Mouse (Mus musculus): ENCODE measurements around the gene Uso1. TPM values are rescaled to one million over a fixed set of nuclear protein-coding genes. Genes with fewer than 3 reads are reported as not detected.

The Uso1 gene
- total and polyA plus RNA-seq, 3 experiments = 12.3 to 45.4 (median 39.0) TPM

DNA sequence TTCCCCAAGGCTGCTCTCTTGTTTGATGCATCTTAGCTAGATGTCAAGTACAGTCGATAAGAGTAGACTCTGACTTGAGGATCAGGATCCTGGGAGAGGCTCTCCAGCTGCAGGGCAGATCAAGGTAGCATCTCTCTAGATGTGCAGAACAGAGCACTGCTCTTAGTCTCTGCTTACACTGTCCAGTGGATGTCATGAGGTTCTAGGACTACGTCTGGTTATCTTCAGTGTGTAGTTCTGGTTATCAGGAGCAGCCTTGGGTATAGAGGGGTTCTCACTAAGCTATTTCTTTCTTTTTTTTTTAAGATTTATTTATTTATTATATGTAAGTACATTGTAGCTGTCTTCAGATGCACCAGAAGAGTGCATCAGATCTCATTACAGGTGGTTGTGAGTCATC lies 22.8 kb upstream of the Uso1 start:
- Histone ChIP-seq H3K27me3 (ENCODE audit: control insufficient read depth, insufficient read depth, low read length) (no peaks in the 10 kb centered on the region), H3K79me2 (replicated peaks; ENCODE audit: control insufficient read depth, insufficient read depth, low read length) (no peaks in the 10 kb centered on the region), H3K36me3 (ENCODE audit: control insufficient read depth, insufficient read depth, low read length) (no peaks in the 10 kb centered on the region), H3K4me3 (no peak overlapping the region), H3K27ac (no peak overlapping the region), H3K9ac (ENCODE audit: low read depth, low read length) (no peak overlapping the region), H3K4me1 (ENCODE audit: control insufficient read depth, insufficient read depth, low read length) (peaks cover 2% of the 10 kb centered on the region)
- no peak for DNase-seq
- TF ChIP-seq CTCF (IDR thresholded peaks at IDR 0.05) = no peak
- no peak for TF ChIP-seq EP300 (IDR thresholded peaks at IDR 0.05; ENCODE audit: insufficient read depth, low read depth, low read length)
- TF ChIP-seq POLR2A (IDR thresholded peaks at IDR 0.05; ENCODE audit: insufficient read depth, low read depth, low read length) = no peak
- intact Hi-C loops (cut with DNase I) = loop anchor here (5.0 to 10.0 kb wide), 3 partner anchors 50 to 650 kb away; partner anchors contain the start of gene Cdkl2
- WGBS = 81% methylated on average over 2 of the region's 2 CpGs

DNA sequence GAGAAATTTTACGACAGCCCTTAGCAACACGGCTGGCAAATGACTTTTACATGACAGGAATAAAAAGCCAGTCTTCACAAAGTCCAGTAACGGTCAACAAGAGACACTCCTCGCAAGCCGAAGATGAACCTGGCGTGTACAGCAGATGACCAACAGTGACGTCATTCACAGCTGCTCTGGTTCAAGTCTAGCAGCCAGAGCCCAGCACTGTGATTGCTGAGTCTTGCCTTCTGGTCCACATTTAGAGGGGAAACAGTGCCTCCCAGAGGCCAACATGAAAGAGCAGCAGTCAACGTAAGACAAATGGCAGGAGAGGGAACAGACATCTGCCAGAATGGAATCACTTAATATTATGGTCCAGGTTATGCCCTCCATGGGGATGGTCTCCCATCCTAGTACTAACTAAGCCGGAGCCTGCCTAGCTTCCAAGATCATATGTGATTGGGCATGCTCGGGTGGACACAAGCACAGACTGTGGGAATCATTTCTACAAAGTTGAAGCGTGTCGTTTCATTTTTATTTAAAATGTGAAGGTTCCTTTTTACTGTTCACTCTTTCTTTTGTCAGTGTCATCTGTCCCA lies 19.8 kb upstream of the Uso1 start:
- DNase-seq = peak; percentile 76 to 83
- no peak overlapping the region for H3K9ac ChIP-seq (ENCODE audit: low read depth, low read length)
- TF ChIP-seq EP300 (IDR thresholded peaks at IDR 0.05; ENCODE audit: insufficient read depth, low read depth, low read length) = peak; percentile 97
- TF ChIP-seq POLR2A (IDR thresholded peaks at IDR 0.05; ENCODE audit: insufficient read depth, low read depth, low read length) = no peak
- peak; percentile 94 for TF ChIP-seq CTCF (IDR thresholded peaks at IDR 0.05)
- H3K36me3 ChIP-seq (ENCODE audit: control insufficient read depth, insufficient read depth, low read length) = no peaks in the 10 kb centered on the region
- H3K4me3 ChIP-seq = no peak overlapping the region
- H3K27ac ChIP-seq = no peak overlapping the region
- H3K4me1 ChIP-seq (ENCODE audit: control insufficient read depth, insufficient read depth, low read length) = peaks cover 2% of the 10 kb centered on the region
- H3K79me2 ChIP-seq (replicated peaks; ENCODE audit: control insufficient read depth, insufficient read depth, low read length) = no peaks in the 10 kb centered on the region
- WGBS = 41% methylated on average over 12 of the region's 12 CpGs
- H3K27me3 ChIP-seq (ENCODE audit: control insufficient read depth, insufficient read depth, low read length) = no peaks in the 10 kb centered on the region
- intact Hi-C loops (cut with DNase I) = loop anchor here (2.0 to 10.0 kb wide), 4 partner anchors 35 to 653 kb away; partner anchors contain the start of genes Cdkl2 and G3bp2

DNA sequence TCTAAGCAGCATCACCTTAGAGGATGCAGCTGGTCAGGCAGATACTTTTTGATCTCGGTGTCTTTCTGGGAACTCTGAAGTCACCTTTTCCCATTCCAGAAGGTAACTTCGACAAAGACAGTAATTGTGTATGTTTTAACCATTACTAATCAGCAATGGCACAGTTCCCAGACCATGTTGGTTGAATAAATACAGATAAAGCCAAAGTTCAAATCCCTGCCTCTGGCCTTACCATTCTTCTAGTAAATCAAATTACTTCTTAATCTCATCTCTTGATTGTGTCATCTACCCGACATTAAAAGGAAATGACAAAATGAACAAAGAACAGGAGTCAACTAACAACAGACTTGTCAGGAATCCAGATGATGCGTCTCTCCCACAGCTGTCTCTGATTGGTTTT lies 16.1 kb upstream of the Uso1 start:
- DNase-seq = no peak
- H3K36me3 ChIP-seq (ENCODE audit: control insufficient read depth, insufficient read depth, low read length) = no peaks in the 10 kb centered on the region
- TF ChIP-seq EP300 (IDR thresholded peaks at IDR 0.05; ENCODE audit: insufficient read depth, low read depth, low read length) = no peak
- TF ChIP-seq CTCF (IDR thresholded peaks at IDR 0.05) = no peak
- TF ChIP-seq POLR2A (IDR thresholded peaks at IDR 0.05; ENCODE audit: insufficient read depth, low read depth, low read length) = no peak
- no peak overlapping the region for H3K9ac ChIP-seq (ENCODE audit: low read depth, low read length)
- H3K4me1 ChIP-seq (ENCODE audit: control insufficient read depth, insufficient read depth, low read length) = peaks cover 2% of the 10 kb centered on the region
- H3K27ac ChIP-seq = no peak overlapping the region
- 39% methylated on average over 4 of the region's 4 CpGs for WGBS
- intact Hi-C loops (cut with DNase I) = loop anchor here (5.0 kb wide), 1 partner anchor 344 kb away; no protein-coding TSS in a partner anchor
- H3K79me2 ChIP-seq (replicated peaks; ENCODE audit: control insufficient read depth, insufficient read depth, low read length) = no peaks in the 10 kb centered on the region
- no peak overlapping the region for H3K4me3 ChIP-seq
- no peaks in the 10 kb centered on the region for H3K27me3 ChIP-seq (ENCODE audit: control insufficient read depth, insufficient read depth, low read length)

DNA sequence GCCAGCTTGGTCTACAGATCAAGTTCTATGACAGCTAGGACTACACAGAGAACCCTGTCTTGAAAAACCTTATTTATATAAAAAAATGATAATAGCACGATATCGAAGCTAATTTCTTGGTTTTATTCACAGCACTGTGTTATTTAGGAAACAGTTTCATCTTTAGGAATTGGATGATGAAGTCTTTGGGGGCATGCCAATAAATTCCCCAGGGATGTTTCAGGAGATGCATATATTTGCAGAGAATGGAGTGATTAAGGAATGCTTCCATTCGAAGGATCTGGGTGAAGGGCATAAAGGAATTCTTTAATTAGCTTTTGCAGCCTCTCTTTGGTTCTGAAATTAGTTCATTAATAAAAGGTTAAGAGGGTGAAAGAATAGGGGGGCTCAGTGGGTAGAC lies 12.3 kb upstream of the Uso1 start:
- WGBS = 66% methylated on average over 3 of the region's 3 CpGs
- intact Hi-C loops (cut with DNase I) = no loop called here

DNA sequence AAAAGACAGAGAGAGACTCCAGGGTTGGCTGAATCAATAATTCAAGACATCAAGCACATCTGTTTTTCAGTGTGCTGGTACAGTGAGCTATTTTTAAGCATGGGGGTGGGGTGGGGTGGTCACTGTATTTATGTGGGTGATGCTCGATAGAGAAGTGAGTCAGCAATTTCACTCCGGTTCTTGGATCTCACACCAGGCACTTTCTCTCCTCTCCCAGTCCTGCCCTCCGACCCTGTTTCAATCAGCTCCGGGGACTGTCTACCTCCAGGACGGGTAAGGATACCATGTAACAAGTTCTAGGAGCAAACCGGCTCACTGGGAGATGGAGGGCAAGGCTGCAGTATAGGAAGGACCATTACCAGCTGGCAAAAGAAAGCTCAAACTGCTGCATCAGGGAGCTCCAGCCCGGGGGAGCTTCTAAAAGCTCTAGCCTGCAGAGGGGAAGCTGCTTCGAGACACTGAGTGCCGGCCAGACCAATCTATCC lies 10.6 kb upstream of the Uso1 start:
- Histone ChIP-seq H3K4me3 (no peak overlapping the region), H3K36me3 (ENCODE audit: control insufficient read depth, insufficient read depth, low read length) (no peaks in the 10 kb centered on the region), H3K27me3 (ENCODE audit: control insufficient read depth, insufficient read depth, low read length) (no peaks in the 10 kb centered on the region), H3K4me1 (ENCODE audit: control insufficient read depth, insufficient read depth, low read length) (peaks cover 2% of the 10 kb centered on the region; the same call in 1 of the 2 replicates), H3K27ac (peak overlapping the region; percentile 38; the same call in 1 of the 2 replicates), H3K79me2 (replicated peaks; ENCODE audit: control insufficient read depth, insufficient read depth, low read length) (no peaks in the 10 kb centered on the region), H3K9ac (ENCODE audit: low read depth, low read length) (no peak overlapping the region)
- 47% methylated on average over 9 of the region's 9 CpGs for WGBS
- intact Hi-C loops (cut with DNase I) = no loop called here
- no peak for DNase-seq
- TF ChIP-seq POLR2A (IDR thresholded peaks at IDR 0.05; ENCODE audit: insufficient read depth, low read depth, low read length) (no peak), CTCF (IDR thresholded peaks at IDR 0.05) (no peak), EP300 (IDR thresholded peaks at IDR 0.05; ENCODE audit: insufficient read depth, low read depth, low read length) (no peak)

More for the DNA sequence above, 12.3 kb upstream of the Uso1 start:
- DNase-seq = no peak
- TF ChIP-seq EP300 (IDR thresholded peaks at IDR 0.05; ENCODE audit: insufficient read depth, low read depth, low read length) (no peak), POLR2A (IDR thresholded peaks at IDR 0.05; ENCODE audit: insufficient read depth, low read depth, low read length) (no peak)
- no peak overlapping the region for H3K27ac ChIP-seq
- H3K4me1 ChIP-seq (ENCODE audit: control insufficient read depth, insufficient read depth, low read length) = peaks cover 2% of the 10 kb centered on the region; the same call in 1 of the 2 replicates
- H3K4me3 ChIP-seq = no peak overlapping the region
- no peaks in the 10 kb centered on the region for H3K27me3 ChIP-seq (ENCODE audit: control insufficient read depth, insufficient read depth, low read length)
- H3K36me3 ChIP-seq (ENCODE audit: control insufficient read depth, insufficient read depth, low read length) = no peaks in the 10 kb centered on the region
- no peak overlapping the region for H3K9ac ChIP-seq (ENCODE audit: low read depth, low read length)
- no peaks in the 10 kb centered on the region for H3K79me2 ChIP-seq (replicated peaks; ENCODE audit: control insufficient read depth, insufficient read depth, low read length)

DNA sequence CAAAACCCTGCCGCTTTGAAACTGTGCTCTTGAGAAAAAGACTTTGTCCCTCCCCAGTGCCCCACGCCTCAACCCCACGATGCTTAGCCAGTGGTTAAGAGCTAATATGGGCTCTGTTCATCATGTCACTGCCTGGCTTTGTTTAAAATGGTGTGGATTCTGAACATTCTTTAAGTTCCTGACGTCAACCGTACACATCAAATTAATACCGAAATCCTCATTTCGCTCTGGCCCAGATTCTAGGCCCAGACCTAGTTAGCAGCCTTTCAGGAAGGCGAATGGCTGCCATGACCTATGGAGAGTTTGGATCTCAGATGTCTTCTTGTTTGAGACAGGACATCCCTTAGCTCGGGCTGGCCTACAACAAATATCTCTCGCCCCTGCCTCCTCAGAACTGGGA lies 10.0 kb upstream of the Uso1 start:
- Histone ChIP-seq H3K79me2 (replicated peaks; ENCODE audit: control insufficient read depth, insufficient read depth, low read length) (no peaks in the 10 kb centered on the region), H3K27ac (no peak overlapping the region; the same call in 1 of the 2 replicates), H3K36me3 (ENCODE audit: control insufficient read depth, insufficient read depth, low read length) (no peaks in the 10 kb centered on the region), H3K9ac (ENCODE audit: low read depth, low read length) (no peak overlapping the region), H3K4me1 (ENCODE audit: control insufficient read depth, insufficient read depth, low read length) (peaks cover 2% of the 10 kb centered on the region; the same call in 1 of the 2 replicates), H3K4me3 (no peak overlapping the region), H3K27me3 (ENCODE audit: control insufficient read depth, insufficient read depth, low read length) (no peaks in the 10 kb centered on the region)
- DNase-seq = no peak
- WGBS = 94% methylated on average over 10 of the region's 10 CpGs
- intact Hi-C loops (cut with DNase I) = no loop called here
- TF ChIP-seq POLR2A (IDR thresholded peaks at IDR 0.05; ENCODE audit: insufficient read depth, low read depth, low read length) (no peak), CTCF (IDR thresholded peaks at IDR 0.05) (no peak), EP300 (IDR thresholded peaks at IDR 0.05; ENCODE audit: insufficient read depth, low read depth, low read length) (no peak)

Measured in heart, adult 2 months (tissue).